Mouse (Mus musculus) forebrain, embryonic 13.5 days (tissue): ENCODE results near the gene Itgam. TPM values are rescaled to one million over a fixed set of nuclear protein-coding genes. Genes with fewer than 3 reads are reported as not detected.

Experiments
- ATAC-seq: fragments of 200-750 bp; cut with Nextera tagmentation; 2 replicates; pipeline ENCODE4 v1.8.0; 2017
- H3K27ac ChIP-seq: fragments of 300-500 bp; sonication (generic); 2 replicates; pipeline ENCODE4 v1.5.1; 2015; ENCODE audit warnings: inconsistent platforms, mild to moderate bottlenecking, moderate library complexity
- H3K27me3 ChIP-seq: fragments of 300-500 bp; sonication (generic); 2 replicates; pipeline ENCODE4 v1.6.1; 2015; ENCODE audit warnings: mild to moderate bottlenecking, inconsistent platforms
- H3K36me3 ChIP-seq: fragments of 300-500 bp; sonication (generic); 2 replicates; pipeline ENCODE4 v1.6.1; 2015; ENCODE audit warnings: mild to moderate bottlenecking, inconsistent platforms; ENCODE audit not compliant: poor library complexity, severe bottlenecking
- H3K4me1 ChIP-seq: fragments of 300-500 bp; sonication (generic); 2 replicates; pipeline ENCODE4 v1.6.1; 2015; ENCODE audit warnings: inconsistent platforms
- H3K4me2 ChIP-seq: fragments of 300-500 bp; sonication (generic); 2 replicates; pipeline ENCODE4 v1.6.1; 2015; ENCODE audit warnings: inconsistent platforms, mild to moderate bottlenecking, moderate library complexity
- H3K4me3 ChIP-seq: fragments of 300-500 bp; sonication (generic); 2 replicates; pipeline ENCODE4 v1.5.1; 2015; ENCODE audit warnings: mild to moderate bottlenecking, inconsistent platforms
- H3K9ac ChIP-seq: fragments of 300-500 bp; sonication (generic); 2 replicates; pipeline ENCODE4 v1.6.1; 2015; ENCODE audit warnings: mild to moderate bottlenecking, inconsistent platforms
- H3K9me3 ChIP-seq: fragments of 300-500 bp; sonication (generic); replicated peaks from 2 replicates; pipeline ENCODE4 v1.6.1; 2016; ENCODE audit warnings: inconsistent platforms
- WGBS: fragments of 180-500 bp; shearing (Covaris S2); methylation state at CpG from one replicate; pipeline ENCODE4 v1.1.7; 2015; 5-methylcytosine and 5-hydroxymethylcytosine counted together
- polyA plus RNA-seq: library from polyadenylated mRNA; unstranded; fragments of >200 nt; fragmentation: Nextera tagmentation; extraction: Ambion mirVana; gene quantifications from 2 replicates; pipeline ENCODE4 v1.2.1, GENCODE M21; 2015

Gene Itgam
- polyA plus RNA-seq, 1 experiment from 2014 or later, result 0.36 TPM

- ATAC-seq, result no peak
- WGBS, result 83% methylated on average over 6 of the region's 6 CpGs
These were observed 856 bp downstream of the Itgam start for GRCm38 (mm10) chr7:128063211-128063781.

GRCm38 (mm10) chr7:128065547-128065946 is 3.1 kb downstream of the Itgam start:
- 85% methylated on average over 5 of the region's 5 CpGs for WGBS
- no peaks in the 10 kb centered on the region for H3K9me3 ChIP-seq
- H3K27me3 ChIP-seq, result no peaks in the 10 kb centered on the region
- no peak overlapping the region for H3K9ac ChIP-seq
- no peaks in the 10 kb centered on the region for H3K4me1 ChIP-seq
- no peak overlapping the region for H3K4me2 ChIP-seq
- no peak overlapping the region for H3K27ac ChIP-seq
- no peak for ATAC-seq
- H3K36me3 ChIP-seq, result no peaks in the 10 kb centered on the region
- H3K4me3 ChIP-seq, result no peak overlapping the region

More at GRCm38 (mm10) chr7:128063211-128063781, 856 bp downstream of the Itgam start:
- H3K36me3 ChIP-seq, result no peaks in the 10 kb centered on the region
- H3K4me1 ChIP-seq, result no peaks in the 10 kb centered on the region
- H3K27me3 ChIP-seq, result no peaks in the 10 kb centered on the region
- no peak overlapping the region for H3K27ac ChIP-seq
- no peak overlapping the region for H3K4me3 ChIP-seq
- no peak overlapping the region for H3K4me2 ChIP-seq
- H3K9ac ChIP-seq, result no peak overlapping the region
- H3K9me3 ChIP-seq, result no peaks in the 10 kb centered on the region

- no peak for ATAC-seq
- Histone ChIP-seq H3K36me3 (no peaks in the 10 kb centered on the region), H3K9me3 (no peaks in the 10 kb centered on the region), H3K9ac (no peak overlapping the region), H3K4me3 (no peak overlapping the region), H3K4me2 (no peak overlapping the region), H3K4me1 (no peaks in the 10 kb centered on the region), H3K27me3 (no peaks in the 10 kb centered on the region), H3K27ac (no peak overlapping the region)
- 66% methylated on average over 3 of the region's 3 CpGs for WGBS
These were observed 5.4 kb downstream of the Itgam start for GRCm38 (mm10) chr7:128067847-128068246.

- Histone ChIP-seq H3K9me3 (no peaks in the 10 kb centered on the region), H3K4me1 (no peaks in the 10 kb centered on the region), H3K36me3 (no peaks in the 10 kb centered on the region), H3K4me3 (no peak overlapping the region), H3K9ac (no peak overlapping the region), H3K4me2 (no peak overlapping the region), H3K27ac (no peak overlapping the region), H3K27me3 (no peaks in the 10 kb centered on the region)
- 84% methylated on average over 2 of the region's 2 CpGs for WGBS
- no peak for ATAC-seq
These were observed 7.4 kb downstream of the Itgam start for GRCm38 (mm10) chr7:128069844-128070243.

GRCm38 (mm10) chr7:128071816-128072215 is 9.4 kb downstream of the Itgam start:
- no peaks in the 10 kb centered on the region for H3K27me3 ChIP-seq
- no peaks in the 10 kb centered on the region for H3K4me1 ChIP-seq
- H3K27ac ChIP-seq, result no peak overlapping the region
- ATAC-seq, result no peak
- no peak overlapping the region for H3K4me3 ChIP-seq
- H3K9ac ChIP-seq, result no peak overlapping the region
- H3K36me3 ChIP-seq, result no peaks in the 10 kb centered on the region
- H3K9me3 ChIP-seq, result no peaks in the 10 kb centered on the region
- 87% methylated on average over 4 of the region's 4 CpGs for WGBS
- H3K4me2 ChIP-seq, result no peak overlapping the region

GRCm38 (mm10) chr7:128080012-128080411 is 17.6 kb downstream of the Itgam start:
- no peak overlapping the region for H3K4me3 ChIP-seq
- H3K27me3 ChIP-seq, result no peaks in the 10 kb centered on the region
- no peak overlapping the region for H3K4me2 ChIP-seq
- no peaks in the 10 kb centered on the region for H3K36me3 ChIP-seq
- no peaks in the 10 kb centered on the region for H3K9me3 ChIP-seq
- no peaks in the 10 kb centered on the region for H3K4me1 ChIP-seq
- no peak overlapping the region for H3K27ac ChIP-seq
- H3K9ac ChIP-seq, result no peak overlapping the region
- 81% methylated on average over 8 of the region's 8 CpGs for WGBS
- ATAC-seq, result no peak

GRCm38 (mm10) chr7:128089141-128089540 is 26.7 kb downstream of the Itgam start:
- Histone ChIP-seq H3K4me2 (no peak overlapping the region), H3K4me3 (no peak overlapping the region), H3K4me1 (no peaks in the 10 kb centered on the region), H3K27me3 (no peaks in the 10 kb centered on the region), H3K9ac (no peak overlapping the region), H3K9me3 (no peaks in the 10 kb centered on the region), H3K27ac (no peak overlapping the region), H3K36me3 (no peaks in the 10 kb centered on the region)
- 84% methylated on average over 7 of the region's 7 CpGs for WGBS
- ATAC-seq, result no peak

GRCm38 (mm10) chr7:128098135-128098534 is 35.7 kb downstream of the Itgam start:
- Histone ChIP-seq H3K4me3 (no peak overlapping the region), H3K4me2 (no peak overlapping the region), H3K9ac (no peak overlapping the region), H3K27me3 (no peaks in the 10 kb centered on the region), H3K4me1 (no peaks in the 10 kb centered on the region), H3K27ac (no peak overlapping the region), H3K9me3 (no peaks in the 10 kb centered on the region), H3K36me3 (no peaks in the 10 kb centered on the region)
- no peak for ATAC-seq
- WGBS, result 69% methylated on average over 1 of the region's 1 CpGs

- Histone ChIP-seq H3K9me3 (no peaks in the 10 kb centered on the region), H3K9ac (no peak overlapping the region), H3K4me3 (no peak overlapping the region), H3K4me2 (no peak overlapping the region), H3K27ac (no peak overlapping the region), H3K4me1 (no peaks in the 10 kb centered on the region), H3K36me3 (no peaks in the 10 kb centered on the region), H3K27me3 (no peaks in the 10 kb centered on the region)
- WGBS, result 77% methylated on average over 2 of the region's 2 CpGs
- no peak for ATAC-seq
These were observed 38.4 kb downstream of the Itgam start for GRCm38 (mm10) chr7:128100742-128101357.

- Histone ChIP-seq H3K9me3 (no peaks in the 10 kb centered on the region), H3K36me3 (no peaks in the 10 kb centered on the region), H3K4me1 (no peaks in the 10 kb centered on the region), H3K9ac (no peak overlapping the region), H3K4me2 (no peak overlapping the region), H3K4me3 (no peak overlapping the region), H3K27me3 (no peaks in the 10 kb centered on the region), H3K27ac (no peak overlapping the region)
- ATAC-seq, result no peak
- 71% methylated on average over 4 of the region's 4 CpGs for WGBS
These were observed 42.8 kb downstream of the Itgam start for GRCm38 (mm10) chr7:128105246-128105645.

- no peak overlapping the region for H3K9ac ChIP-seq
- WGBS, result 89% methylated on average over 7 of the region's 7 CpGs
- no peak overlapping the region for H3K4me2 ChIP-seq
- H3K27me3 ChIP-seq, result no peaks in the 10 kb centered on the region
- ATAC-seq, result no peak
- no peaks in the 10 kb centered on the region for H3K4me1 ChIP-seq
- H3K9me3 ChIP-seq, result no peaks in the 10 kb centered on the region
- H3K4me3 ChIP-seq, result no peak overlapping the region
- no peak overlapping the region for H3K27ac ChIP-seq
- H3K36me3 ChIP-seq, result no peaks in the 10 kb centered on the region
These were observed 45.0 kb downstream of the Itgam start for GRCm38 (mm10) chr7:128107462-128107861.

- H3K4me2 ChIP-seq, result no peak overlapping the region
These were observed 47.9 kb downstream of the Itgam start for GRCm38 (mm10) chr7:128110314-128110713.

GRCm38 (mm10) chr7:128112131-128112530 is 49.7 kb downstream of the Itgam start:
- no peak overlapping the region for H3K9ac ChIP-seq
- no peaks in the 10 kb centered on the region for H3K27me3 ChIP-seq
- no peaks in the 10 kb centered on the region for H3K9me3 ChIP-seq
- no peak overlapping the region for H3K4me2 ChIP-seq
- no peak overlapping the region for H3K4me3 ChIP-seq
- no peaks in the 10 kb centered on the region for H3K4me1 ChIP-seq
- no peak overlapping the region for H3K27ac ChIP-seq
- WGBS, result 89% methylated on average over 11 of the region's 11 CpGs
- no peak for ATAC-seq
- H3K36me3 ChIP-seq, result no peaks in the 10 kb centered on the region

More at GRCm38 (mm10) chr7:128110314-128110713, 47.9 kb downstream of the Itgam start:
- no peaks in the 10 kb centered on the region for H3K9me3 ChIP-seq
- H3K27ac ChIP-seq, result no peak overlapping the region
- no peak for ATAC-seq
- no peaks in the 10 kb centered on the region for H3K27me3 ChIP-seq
- 73% methylated on average over 2 of the region's 2 CpGs for WGBS
- H3K36me3 ChIP-seq, result no peaks in the 10 kb centered on the region
- no peak overlapping the region for H3K9ac ChIP-seq
- H3K4me3 ChIP-seq, result no peak overlapping the region
- no peaks in the 10 kb centered on the region for H3K4me1 ChIP-seq
